Mouse (Mus musculus): ENCODE measurements around the gene Pde4d.

- TF ChIP-seq CTCF (IDR thresholded peaks at IDR 0.05 in 2 of 3, conservative IDR thresholded peaks at IDR 0.05 in 1 of 3; ENCODE audit: control insufficient read depth in 1 of 3, insufficient read depth in 1 of 3, low read depth in 2 of 3, low read length in 3 of 3, poor library complexity in 1 of 3, severe bottlenecking in 1 of 3) (no peak), CHD1 (IDR thresholded peaks at IDR 0.05; ENCODE audit: low read depth, low read length) (no peak), UBTF (IDR thresholded peaks at IDR 0.05; ENCODE audit: borderline replicate concordance, insufficient read depth, low read depth, low read length) (no peak), CHD2 (IDR thresholded peaks at IDR 0.05; ENCODE audit: low read length) (no peak), ZKSCAN1 (IDR thresholded peaks at IDR 0.05; ENCODE audit: low read depth, low read length) (no peak), GABPA (IDR thresholded peaks at IDR 0.05; ENCODE audit: low read depth, low read length) (no peak), E2F4 (IDR thresholded peaks at IDR 0.05; ENCODE audit: borderline replicate concordance, low read depth, low read length) (no peak), TCF12 (IDR thresholded peaks at IDR 0.05; ENCODE audit: low read depth, low read length) (no peak)
Observed at GRCm38 (mm10) chr13:108498773-108499313, 49.1 kb downstream of the Pde4d start.

Data from MEL (cell line).